Mouse (Mus musculus): ENCODE results near the gene Acap1. TPM values are rescaled to one million over a fixed set of nuclear protein-coding genes. Genes with fewer than 3 reads are reported as not detected.

Gene Acap1
- total and polyA plus RNA-seq, 3 experiments, result 39.6 to 70.9 (median 58.2) TPM

DNA sequence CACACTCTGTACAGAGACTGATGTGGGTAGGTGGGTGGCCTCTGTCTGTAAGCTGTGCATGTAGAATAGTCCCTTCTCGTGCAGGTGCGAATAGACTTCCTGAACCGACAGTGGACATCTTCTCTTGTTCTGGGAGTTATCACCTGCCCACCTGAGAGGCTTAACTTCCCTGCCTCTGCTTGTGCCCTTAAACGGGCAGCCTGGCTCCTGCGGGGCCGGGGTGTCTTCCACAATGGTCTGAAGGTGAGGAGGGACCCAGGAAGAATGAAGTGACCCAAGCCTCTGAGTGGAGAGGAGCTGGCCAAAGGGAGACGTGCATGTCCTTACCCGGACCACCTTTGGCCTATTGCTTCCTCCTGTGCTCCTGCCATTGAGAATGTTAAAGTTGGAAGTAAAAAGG lies 14.8 kb upstream of the Acap1 start:
- peaks cover 85 to 94% of the 10 kb centered on the region in 2 experiments for H3K36me3 ChIP-seq (replicated peaks in 1 of 2; ENCODE audit: control insufficient read depth in 1 of 2, insufficient read depth in 1 of 2, low read length in 1 of 2)
- DNase-seq (ENCODE audit: extremely low read depth), result no peak

DNA sequence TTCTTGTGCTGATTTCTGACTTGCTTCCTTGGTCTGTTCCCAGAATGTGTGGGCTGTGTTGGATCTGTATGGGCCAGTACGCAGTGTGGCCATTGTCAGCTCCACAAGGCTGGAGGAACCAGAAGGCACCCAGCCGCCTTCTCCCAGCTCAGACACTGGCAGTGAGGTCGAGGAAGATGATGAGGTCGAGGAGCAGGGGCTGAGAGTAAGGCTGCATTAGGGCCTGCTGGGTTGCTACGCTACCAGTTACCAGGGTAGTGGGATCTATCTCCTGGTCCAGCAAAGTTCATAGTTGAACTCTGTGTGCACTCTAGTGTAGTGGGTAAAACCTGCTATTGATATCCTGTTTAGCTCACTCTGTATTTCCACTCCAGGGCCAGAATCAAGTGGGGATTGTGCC lies 13.8 kb upstream of the Acap1 start:
- peaks cover 7 to 10% of the 10 kb centered on the region in 2 experiments; a peak in 3 of 4 replicates for H3K4me1 ChIP-seq (ENCODE audit: control insufficient read depth in 1 of 2, insufficient read depth in 2 of 2)
- H3K79me2 ChIP-seq (replicated peaks; ENCODE audit: control insufficient read depth, extremely low read depth, insufficient read depth, poor library complexity, severe bottlenecking), result no peaks in the 10 kb centered on the region
- no peak for DNase-seq (ENCODE audit: extremely low read depth)
- H3K36me3 ChIP-seq (replicated peaks in 1 of 2; ENCODE audit: control insufficient read depth in 1 of 2, insufficient read depth in 1 of 2, low read length in 1 of 2), result peaks cover 85 to 90% of the 10 kb centered on the region in 2 experiments
- H3K4me3 ChIP-seq (replicated peaks in 1 of 3; ENCODE audit: low read depth in 2 of 3, low read length in 2 of 3, poor library complexity in 1 of 3), result no peak overlapping the region
- dilution Hi-C loops (cut with MboI; ENCODE audit: extremely low pct_ligation_motif_present, extremely low pct_unique_long_range_greater_than_20kb, low sequenced_read_pairs) (no loop called here), in situ Hi-C loops (cut with MboI; ENCODE audit: low pct_ligation_motif_present, low pct_unique_long_range_greater_than_20kb, low sequenced_read_pairs) (no loop called here)
- TF ChIP-seq ZKSCAN1 (IDR thresholded peaks at IDR 0.05; ENCODE audit: borderline replicate concordance, low read depth, low read length) (no peak), MEF2A (IDR thresholded peaks at IDR 0.05; ENCODE audit: borderline replicate concordance, low read depth, low read length) (no peak), MYC (IDR thresholded peaks at IDR 0.05; ENCODE audit: low read depth, low read length) (no peak), MXI1 (IDR thresholded peaks at IDR 0.05; ENCODE audit: low read depth, low read length) (no peak), TCF12 (IDR thresholded peaks at IDR 0.05; ENCODE audit: low read depth, low read length) (no peak), GABPA (IDR thresholded peaks at IDR 0.05; ENCODE audit: insufficient replicate concordance, low read depth, low read length) (no peak), USF1 (IDR thresholded peaks at IDR 0.05; ENCODE audit: low read depth, low read length) (no peak), EP300 (IDR thresholded peaks at IDR 0.05; ENCODE audit: low read length) (no peak), RCOR1 (conservative IDR thresholded peaks at IDR 0.05; ENCODE audit: low read depth, low read length) (no peak), ELF1 (IDR thresholded peaks at IDR 0.05; ENCODE audit: low read depth, low read length) (no peak), CHD2 (IDR thresholded peaks at IDR 0.05; ENCODE audit: low read length) (no peak), MAFK (IDR thresholded peaks at IDR 0.05; ENCODE audit: insufficient replicate concordance, low read length) (no peak), BHLHE40 (IDR thresholded peaks at IDR 0.05; ENCODE audit: low read depth, low read length) (no peak), ETS1 (conservative IDR thresholded peaks at IDR 0.05; ENCODE audit: low read depth, low read length) (no peak), TBP (conservative IDR thresholded peaks at IDR 0.05; ENCODE audit: low read depth, low read length) (no peak), NELFE (IDR thresholded peaks at IDR 0.05; ENCODE audit: low read depth, low read length) (no peak)
- H3K9me3 ChIP-seq (replicated peaks; ENCODE audit: low read length), result no peaks in the 10 kb centered on the region
- no peaks in the 10 kb centered on the region for H3K27me3 ChIP-seq (replicated peaks)
- H3K27ac ChIP-seq (ENCODE audit: insufficient read depth, low read depth), result no peak overlapping the region
- H3K4me2 ChIP-seq (ENCODE audit: insufficient read depth, low read depth, poor library complexity, severe bottlenecking), result no peak overlapping the region
- no peak overlapping the region for H3K9ac ChIP-seq (ENCODE audit: insufficient read depth, low read depth)

More for the DNA sequence above, 14.8 kb upstream of the Acap1 start:
- Histone ChIP-seq H3K4me1 (ENCODE audit: control insufficient read depth in 1 of 2, insufficient read depth in 2 of 2) (peaks cover 7 to 19% of the 10 kb centered on the region in 2 experiments; a peak in 3 of 4 replicates), H3K9ac (ENCODE audit: insufficient read depth, low read depth) (no peak overlapping the region), H3K9me3 (replicated peaks; ENCODE audit: low read length) (no peaks in the 10 kb centered on the region), H3K4me3 (replicated peaks in 1 of 3; ENCODE audit: low read depth in 2 of 3, low read length in 2 of 3, poor library complexity in 1 of 3) (no peak overlapping the region), H3K79me2 (replicated peaks; ENCODE audit: control insufficient read depth, extremely low read depth, insufficient read depth, poor library complexity, severe bottlenecking) (no peaks in the 10 kb centered on the region; the same call in 1 of the 2 replicates), H3K27ac (ENCODE audit: insufficient read depth, low read depth) (no peak overlapping the region), H3K4me2 (ENCODE audit: insufficient read depth, low read depth, poor library complexity, severe bottlenecking) (no peak overlapping the region), H3K27me3 (replicated peaks) (no peaks in the 10 kb centered on the region)
- dilution Hi-C loops (cut with MboI; ENCODE audit: extremely low pct_ligation_motif_present, extremely low pct_unique_long_range_greater_than_20kb, low sequenced_read_pairs), result no loop called here
- TF ChIP-seq ZMIZ1 (IDR thresholded peaks at IDR 0.05; ENCODE audit: low read depth, low read length) (no peak), E2F4 (IDR thresholded peaks at IDR 0.05; ENCODE audit: insufficient replicate concordance, low read depth, low read length) (no peak), UBTF (IDR thresholded peaks at IDR 0.05; ENCODE audit: low read depth, low read length) (no peak), POLR2A (IDR thresholded peaks at IDR 0.05; ENCODE audit: low read depth, low read length) (no peak), EP300 (IDR thresholded peaks at IDR 0.05; ENCODE audit: low read length) (no peak), MEF2A (IDR thresholded peaks at IDR 0.05; ENCODE audit: borderline replicate concordance, low read depth, low read length) (no peak), JUND (conservative IDR thresholded peaks at IDR 0.05; ENCODE audit: low read depth, low read length) (no peak)
- in situ Hi-C loops (cut with MboI; ENCODE audit: low pct_ligation_motif_present, low pct_unique_long_range_greater_than_20kb, low sequenced_read_pairs), result no loop called here

Measured in CH12.LX (cell line).